Mouse (Mus musculus): ENCODE data around the gene Olfr1367. TPM values are rescaled to one million over a fixed set of nuclear protein-coding genes. Genes with fewer than 3 reads are reported as not detected.

Olfr1367 gene
- total RNA-seq (2015; ENCODE audit: low replicate concordance), result not detected in 2 replicates
- not detected in 2 replicates for total RNA-seq (2017; ENCODE audit: low replicate concordance)

DNA sequence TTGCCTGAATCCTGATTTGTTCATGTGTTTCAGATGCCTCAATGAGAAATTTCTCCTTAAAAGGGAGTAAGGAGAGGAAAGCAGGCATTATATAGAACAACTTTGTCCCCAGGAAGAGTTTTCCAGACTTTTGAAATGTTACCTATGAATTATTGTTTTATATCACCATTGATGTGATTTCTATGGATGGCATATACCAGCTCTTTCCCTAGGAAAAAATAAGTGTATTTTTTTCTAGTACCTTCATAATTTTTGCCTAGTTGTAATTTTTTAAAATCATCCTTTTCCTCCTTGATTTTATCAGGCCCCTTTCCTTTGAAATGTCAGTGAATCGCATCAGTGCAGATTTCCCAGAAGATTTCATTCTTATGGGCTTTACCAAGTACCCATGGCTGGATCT, at the start of gene Olfr1367:
TSS of gene Olfr1367 (plus strand) at position 301 of the 400 bp plus-strand sequence.
- ATAC-seq (replicated peaks; ENCODE audit: low FRiP score, poor library complexity, severe bottlenecking), result no peak

DNA sequence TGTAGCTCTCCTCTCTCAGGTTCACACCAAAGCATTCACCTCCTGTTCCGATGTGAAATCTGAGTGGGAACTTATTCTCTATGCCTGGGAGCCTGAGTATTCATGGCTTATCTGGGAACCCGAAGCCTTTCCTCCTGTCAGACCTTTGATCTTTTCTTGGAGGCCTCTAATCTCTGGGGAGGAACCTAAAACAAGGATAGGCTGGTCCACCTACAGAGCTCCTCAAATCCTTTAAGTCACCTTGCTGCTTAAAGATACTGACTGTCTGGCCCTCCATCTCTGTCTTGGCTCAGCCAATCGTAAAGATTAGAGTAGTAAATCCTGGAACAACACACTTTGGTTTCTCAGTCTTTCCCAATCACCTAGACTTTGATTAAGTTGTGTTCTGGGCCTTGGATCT, 48.2 kb upstream of the Olfr1367 start:
- ATAC-seq (replicated peaks; ENCODE audit: low FRiP score, poor library complexity, severe bottlenecking), result no peak

DNA sequence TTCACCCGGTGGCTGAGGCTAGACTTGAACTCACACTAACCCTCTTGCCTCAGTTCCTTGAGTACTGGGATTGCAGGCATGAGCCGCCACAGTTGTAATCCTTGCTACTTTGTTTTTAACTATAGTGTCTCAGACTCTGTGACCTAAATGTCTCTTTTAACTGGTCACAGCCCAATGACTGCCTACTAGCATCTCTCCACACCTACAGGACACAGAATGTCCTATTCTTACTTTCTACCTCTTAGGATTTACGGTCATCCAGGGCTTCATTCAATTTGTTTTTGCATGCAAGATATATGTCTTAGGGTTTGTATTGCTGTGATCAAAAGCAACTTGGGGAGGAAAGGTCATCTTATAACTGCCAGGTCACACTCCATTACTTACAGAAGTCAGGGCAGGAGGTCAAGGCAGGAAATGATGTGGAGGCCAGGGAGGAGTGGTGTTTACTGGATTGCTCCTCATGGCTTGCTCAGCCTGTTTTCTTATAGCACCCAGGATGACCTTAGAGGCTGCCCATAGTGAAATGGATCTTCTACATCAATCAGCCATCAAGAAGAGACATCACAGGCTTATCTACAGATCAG, 42.1 kb upstream of the Olfr1367 start:
- no peak for ATAC-seq (replicated peaks; ENCODE audit: low FRiP score, poor library complexity, severe bottlenecking)

DNA sequence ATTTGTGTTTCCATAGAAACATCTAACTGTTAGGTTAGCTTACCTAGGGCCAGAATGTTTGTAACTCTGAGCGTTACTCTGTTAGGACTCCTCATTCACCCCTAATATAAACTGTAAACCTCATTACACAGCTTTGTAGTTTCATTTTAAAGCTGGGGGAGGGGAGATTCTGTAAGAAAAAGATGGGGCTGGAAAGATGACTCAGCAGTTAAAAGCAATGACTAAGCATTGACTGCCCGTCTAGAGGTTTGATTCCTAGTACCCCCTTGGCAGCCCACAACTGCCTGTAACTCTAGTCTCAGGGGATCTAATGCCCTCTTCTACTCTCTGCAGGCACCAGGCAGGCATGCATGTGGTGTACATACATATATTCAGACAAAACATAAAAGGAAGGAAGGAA, 36.9 kb upstream of the Olfr1367 start:
- ATAC-seq (replicated peaks; ENCODE audit: low FRiP score, poor library complexity, severe bottlenecking), result no peak

- no peak for ATAC-seq (replicated peaks; ENCODE audit: low FRiP score, poor library complexity, severe bottlenecking)
These were observed 34.8 kb upstream of the Olfr1367 start, which contains the start of gene Gpx6 for GRCm38 (mm10) chr13:21311926-21312325. TSS of gene Gpx6 (plus strand) at chr13:21312125.

- ATAC-seq (replicated peaks; ENCODE audit: low FRiP score, poor library complexity, severe bottlenecking), result no peak
These were observed 33.9 kb upstream of the Olfr1367 start for GRCm38 (mm10) chr13:21312854-21313253.

DNA sequence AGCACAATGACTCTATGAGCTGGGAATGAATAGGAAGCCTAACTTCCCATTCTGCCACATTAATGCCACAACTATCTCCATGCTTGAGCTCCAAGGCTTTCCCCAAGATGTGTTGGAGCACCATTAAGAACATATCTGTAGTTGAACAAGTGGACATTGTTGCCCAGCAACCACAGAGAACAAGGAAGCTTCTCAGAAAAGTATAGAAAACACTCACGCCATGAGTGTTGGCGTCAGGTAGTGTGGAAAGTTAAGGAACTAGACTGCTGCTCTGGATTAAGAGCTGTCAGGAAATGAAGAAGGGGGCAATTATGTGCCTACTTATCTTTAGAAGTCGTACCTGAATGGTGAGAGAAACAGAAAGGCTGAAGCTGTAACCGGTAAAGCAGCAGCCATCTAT, 32.8 kb upstream of the Olfr1367 start:
- ATAC-seq (replicated peaks; ENCODE audit: low FRiP score, poor library complexity, severe bottlenecking), result no peak

DNA sequence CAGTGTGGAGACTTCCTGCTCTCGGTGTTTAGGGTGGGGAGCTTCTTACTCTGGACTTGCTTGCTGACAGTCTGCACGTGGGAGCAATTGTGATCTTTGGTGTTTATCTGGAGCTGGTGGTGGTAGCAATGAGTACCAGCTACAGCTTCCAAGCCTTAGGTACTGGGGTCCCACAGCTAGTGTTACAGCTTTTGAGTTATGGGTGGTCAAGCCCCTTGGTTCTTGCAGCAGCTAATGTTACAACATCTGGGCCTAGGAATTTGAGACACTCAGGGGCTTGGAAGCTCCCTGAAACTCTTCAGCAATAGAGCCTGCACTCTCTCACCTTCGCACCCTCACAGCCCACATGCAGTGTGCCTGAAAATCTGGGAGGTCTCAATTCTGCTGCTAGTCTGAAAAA, 26.4 kb upstream of the Olfr1367 start:
- no peak for ATAC-seq (replicated peaks; ENCODE audit: low FRiP score, poor library complexity, severe bottlenecking)

DNA sequence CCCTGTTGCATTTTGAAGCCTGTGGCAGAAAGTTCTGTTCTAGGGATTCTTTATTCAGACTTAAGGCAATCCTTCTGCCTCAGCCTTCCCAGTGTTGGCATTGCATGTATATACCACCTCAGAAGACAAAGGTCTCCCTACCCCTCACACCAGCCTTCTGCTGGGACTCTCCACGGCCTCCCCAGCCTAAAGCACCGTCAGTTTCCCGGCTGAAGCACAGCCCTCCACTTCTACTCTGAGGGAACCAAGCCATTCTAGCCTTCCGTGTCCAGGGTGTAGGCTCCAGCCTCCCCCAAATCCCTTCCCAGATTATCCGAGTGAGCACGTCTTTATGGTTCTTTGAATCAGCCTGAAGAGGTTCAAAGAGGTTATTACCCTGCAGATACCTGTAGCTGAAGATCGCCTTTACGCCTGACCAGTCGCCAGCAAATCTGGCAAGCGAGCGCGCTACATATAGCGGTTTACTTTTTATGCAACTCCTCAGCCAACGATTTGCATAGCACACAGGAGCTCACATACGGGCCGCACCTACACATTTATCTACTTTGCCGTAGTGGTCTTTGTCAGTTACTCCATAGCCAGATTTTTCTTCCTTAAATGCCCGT, 24.7 kb upstream of the Olfr1367 start:
- no peak for ATAC-seq (replicated peaks; ENCODE audit: low FRiP score, poor library complexity, severe bottlenecking)

DNA sequence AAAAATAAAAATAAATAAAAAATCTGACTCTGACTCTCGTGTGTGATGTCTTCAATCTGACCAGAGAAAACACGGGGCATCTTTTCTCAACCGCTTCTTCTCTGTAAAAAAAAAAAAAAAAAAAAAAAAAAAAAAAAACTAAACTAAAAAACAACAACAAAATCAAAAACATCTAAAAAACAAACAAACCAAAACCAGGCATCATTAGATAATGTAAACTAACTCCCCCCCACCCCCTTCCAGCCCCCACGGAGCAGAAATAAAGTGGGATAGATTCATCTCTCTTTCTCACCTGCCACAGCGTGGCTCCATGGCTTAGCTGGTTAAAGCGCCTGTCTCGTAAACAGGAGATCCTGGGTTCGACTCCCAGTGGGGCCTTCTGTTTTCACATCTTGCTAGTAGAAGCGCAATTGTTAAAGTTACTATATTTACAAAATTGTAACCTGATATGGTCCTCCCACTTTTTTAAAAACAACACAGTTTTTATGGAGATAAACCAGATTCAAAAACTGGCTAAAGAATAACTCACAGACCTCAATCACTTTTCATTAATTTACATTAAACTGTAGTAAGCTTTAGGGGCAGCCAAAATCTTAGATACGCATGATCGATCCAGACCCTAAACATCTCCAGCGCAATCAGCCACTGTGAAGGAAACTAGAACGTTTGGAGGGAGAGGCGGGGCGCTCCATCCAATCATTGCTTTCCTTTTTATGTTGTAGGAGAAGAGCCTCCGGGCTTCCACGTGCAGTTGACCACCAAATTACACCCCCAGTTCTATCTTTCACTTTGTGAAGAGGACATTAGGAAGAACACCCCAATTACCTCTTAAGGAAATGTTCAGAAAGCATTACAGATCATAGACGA, 24.0 kb upstream of the Olfr1367 start:
- no peak for ATAC-seq (replicated peaks; ENCODE audit: low FRiP score, poor library complexity, severe bottlenecking)

GRCm38 (mm10) chr13:21323405-21323804, 23.3 kb upstream of the Olfr1367 start:
- ATAC-seq (replicated peaks; ENCODE audit: low FRiP score, poor library complexity, severe bottlenecking), result no peak

DNA sequence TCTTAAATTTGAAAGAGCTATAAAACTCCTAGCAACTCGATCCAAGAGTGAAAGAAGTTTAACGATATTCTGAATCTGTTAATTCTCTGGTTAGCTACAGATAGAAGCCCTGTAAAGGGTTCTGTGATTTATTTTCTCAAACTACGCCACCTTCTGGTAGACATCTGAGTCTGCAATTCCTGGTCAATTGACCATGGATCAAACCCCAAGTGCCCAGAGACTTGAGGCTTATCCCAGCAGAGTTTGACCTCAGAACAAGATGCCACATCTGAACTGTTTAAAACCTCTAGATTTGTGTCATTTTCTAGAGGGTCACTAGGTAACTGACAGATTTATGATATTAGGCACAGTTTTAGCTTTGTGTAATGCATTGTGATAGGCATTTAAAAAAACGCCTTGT, 20.5 kb upstream of the Olfr1367 start:
- no peak for ATAC-seq (replicated peaks; ENCODE audit: low FRiP score, poor library complexity, severe bottlenecking)

- no peak for ATAC-seq (replicated peaks; ENCODE audit: low FRiP score, poor library complexity, severe bottlenecking)
These were observed 20.0 kb upstream of the Olfr1367 start for GRCm38 (mm10) chr13:21326657-21327211.

DNA sequence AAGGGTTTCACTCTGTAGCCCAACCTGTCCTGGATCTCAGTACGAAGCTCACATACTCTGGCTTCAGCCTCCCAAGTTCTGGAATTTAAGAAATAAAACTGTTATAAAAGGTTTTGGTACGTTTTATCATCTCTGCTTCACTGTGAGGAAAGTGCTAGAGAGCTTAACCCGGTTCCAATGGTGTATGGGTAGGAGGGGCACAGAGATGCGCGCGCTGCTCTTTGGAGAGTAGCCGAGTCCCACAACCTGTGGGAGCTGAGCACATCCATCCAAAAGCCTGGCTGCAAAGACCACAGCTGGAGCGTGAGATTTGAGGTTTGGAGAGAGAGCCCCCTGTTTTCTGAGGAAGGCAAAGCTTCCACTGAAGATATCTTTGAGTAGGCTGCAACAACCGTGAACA, 19.3 kb upstream of the Olfr1367 start:
- no peak for ATAC-seq (replicated peaks; ENCODE audit: low FRiP score, poor library complexity, severe bottlenecking)

- no peak for ATAC-seq (replicated peaks; ENCODE audit: low FRiP score, poor library complexity, severe bottlenecking)
These were observed 3.9 kb downstream of the Olfr1367 start for GRCm38 (mm10) chr13:21350593-21350992.

GRCm38 (mm10) chr13:21362621-21363248, 16.0 kb downstream of the Olfr1367 start, which contains the start of gene Zscan12:
TSS of gene Zscan12 (plus strand) at chr13:21362820.
- peak; percentile 99 for ATAC-seq (replicated peaks; ENCODE audit: low FRiP score, poor library complexity, severe bottlenecking)

DNA sequence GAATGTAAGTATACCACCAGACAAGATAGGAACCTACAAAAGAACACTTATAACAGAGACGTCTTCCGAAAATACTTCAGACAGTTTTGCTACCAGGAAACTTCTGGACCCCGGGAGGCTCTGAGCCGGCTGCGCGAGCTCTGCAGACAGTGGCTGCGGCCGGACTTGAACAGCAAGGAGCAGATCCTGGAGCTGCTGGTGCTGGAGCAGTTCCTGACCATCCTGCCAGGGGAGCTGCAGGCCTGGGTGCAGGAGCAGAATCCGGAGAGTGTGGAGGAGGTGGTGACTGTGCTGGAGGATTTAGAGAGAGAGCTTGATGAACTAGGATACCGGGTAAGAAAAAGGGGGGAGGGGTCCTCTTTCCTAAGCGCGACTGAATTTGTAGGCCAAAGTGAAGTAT, 17.0 kb downstream of the Olfr1367 start:
- ATAC-seq (replicated peaks; ENCODE audit: low FRiP score, poor library complexity, severe bottlenecking), result no peak

GRCm38 (mm10) chr13:21366635-21367034, 19.9 kb downstream of the Olfr1367 start:
- no peak for ATAC-seq (replicated peaks; ENCODE audit: low FRiP score, poor library complexity, severe bottlenecking)

DNA sequence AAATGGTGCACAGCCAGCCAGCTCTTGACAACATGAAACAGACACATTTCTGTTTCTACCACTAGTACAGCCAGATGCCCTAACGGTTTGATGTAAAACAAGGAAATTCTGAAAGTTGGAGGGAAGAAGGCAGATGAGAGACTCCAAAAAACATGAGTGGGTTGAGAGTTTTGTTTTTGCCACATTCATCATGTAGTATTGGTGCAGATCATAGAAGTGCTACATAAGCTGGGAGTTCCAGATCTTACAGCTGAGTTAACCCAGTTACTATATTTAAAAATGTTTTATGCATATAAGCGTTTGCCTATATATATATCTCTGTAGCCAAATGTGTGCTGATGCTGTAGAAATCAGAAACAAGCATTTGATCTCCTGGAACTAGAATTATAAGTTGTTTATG, 26.0 kb downstream of the Olfr1367 start:
- ATAC-seq (replicated peaks; ENCODE audit: low FRiP score, poor library complexity, severe bottlenecking), result no peak

- no peak for ATAC-seq (replicated peaks; ENCODE audit: low FRiP score, poor library complexity, severe bottlenecking)
These were observed 31.1 kb downstream of the Olfr1367 start for GRCm38 (mm10) chr13:21377773-21378172.

All from erythroid progenitor cell, adult 5-6 weeks (primary cell).